Mouse (Mus musculus) myocyte (in vitro differentiated cells): ENCODE measurements at regions not wholly inside any gene's neighbourhood (a gene's known extent, or its start where the extent isn't known, plus 50 kb on each side); places are given as distances from the start of the nearest gene placed in this dataset.

Experiments
- H3K27me3 ChIP-seq: one replicate; pipeline ENCODE4 v1.6.1; 2011; ENCODE audit not compliant: control insufficient read depth, insufficient read depth, insufficient read length
- H3K36me3 ChIP-seq: one replicate; pipeline ENCODE4 v1.6.1; 2011; ENCODE audit not compliant: control insufficient read depth, insufficient read depth
- H3K4me2 ChIP-seq: one replicate; pipeline ENCODE4 v1.6.1; 2011; ENCODE audit warnings: low read depth, control low read depth
- H3K4me3 ChIP-seq: one replicate; pipeline ENCODE4 v1.5.1; 2011; ENCODE audit warnings: mild to moderate bottlenecking, control low read depth, moderate library complexity
- H3K79me2 ChIP-seq: one replicate; pipeline ENCODE4 v1.6.1; 2011; ENCODE audit not compliant: control insufficient read depth, insufficient read depth
- H3ac ChIP-seq: one replicate; pipeline ENCODE4 v1.6.1; 2011; ENCODE audit not compliant: control insufficient read depth, insufficient read length
- CEBPB ChIP-seq: IDR thresholded peaks from 2 replicates; pipeline ENCODE4 v1.6.1; 2011; ENCODE audit warnings: mild to moderate bottlenecking, moderate library complexity; ENCODE audit not compliant: poor library complexity, insufficient read depth, severe bottlenecking
- E2F4 ChIP-seq: IDR thresholded peaks from one replicate; pipeline ENCODE4 v1.6.1; 2011; ENCODE audit warnings: mild to moderate bottlenecking, control low read depth, moderate library complexity; ENCODE audit not compliant: insufficient read depth
- MAX ChIP-seq: IDR thresholded peaks from one replicate; pipeline ENCODE4 v1.6.1; 2011; ENCODE audit warnings: low read depth, mild to moderate bottlenecking, control low read depth
- MYOD1 ChIP-seq, 3 experiments: IDR thresholded peaks; one replicate each; pipeline ENCODE4 v1.6.1; 2011; ENCODE audit warnings: control low read depth in 2 of 3, low read depth in 2 of 3, mild to moderate bottlenecking in 2 of 3, moderate library complexity in 1 of 3; ENCODE audit not compliant: insufficient read length in 2 of 3, control insufficient read depth in 1 of 3
- MYOG ChIP-seq, 3 experiments: IDR thresholded peaks; one replicate each; pipeline ENCODE4 v1.6.1; 2011; ENCODE audit warnings: control low read depth in 2 of 3, low read depth in 2 of 3, mild to moderate bottlenecking in 2 of 3; ENCODE audit not compliant: insufficient read length in 2 of 3, control insufficient read depth in 1 of 3, insufficient read depth in 1 of 3
- POLR2A ChIP-seq: IDR thresholded peaks from one replicate; pipeline ENCODE4 v1.6.1; 2011; ENCODE audit warnings: low read depth, mild to moderate bottlenecking, control low read depth, moderate library complexity; ENCODE audit not compliant: insufficient read length
- POLR2AphosphoS2 ChIP-seq: IDR thresholded peaks from one replicate; pipeline ENCODE4 v1.6.1; 2011; ENCODE audit warnings: low read depth, control low read depth; ENCODE audit not compliant: insufficient read length
- REST ChIP-seq: IDR thresholded peaks from one replicate; pipeline ENCODE4 v1.6.1; 2011; ENCODE audit warnings: mild to moderate bottlenecking, control low read depth, moderate library complexity; ENCODE audit not compliant: insufficient read depth, insufficient read length
- SRF ChIP-seq: IDR thresholded peaks from one replicate; pipeline ENCODE4 v1.6.1; 2011; ENCODE audit warnings: low read depth; ENCODE audit not compliant: control insufficient read depth, insufficient read length
- TCF12 ChIP-seq: IDR thresholded peaks from one replicate; pipeline ENCODE4 v1.6.1; 2011; ENCODE audit warnings: mild to moderate bottlenecking, control low read depth; ENCODE audit not compliant: poor library complexity, insufficient read depth, severe bottlenecking
- TCF3 ChIP-seq: IDR thresholded peaks from one replicate; pipeline ENCODE4 v1.6.1; 2011; ENCODE audit warnings: low read depth, control low read depth; ENCODE audit not compliant: insufficient read length
- USF1 ChIP-seq: IDR thresholded peaks from one replicate; pipeline ENCODE4 v1.6.1; 2011; ENCODE audit warnings: low read depth, mild to moderate bottlenecking, control low read depth, moderate library complexity

GRCm38 (mm10) chr3:133624079-133624875 is 79.3 kb upstream of the Tet2 start:
- Histone ChIP-seq H3K4me3 (no peak overlapping the region), H3K27me3 (no peaks in the 10 kb centered on the region), H3K36me3 (no peaks in the 10 kb centered on the region), H3K79me2 (no peaks in the 10 kb centered on the region), H3K4me2 (no peak overlapping the region), H3ac (no peak overlapping the region)
- TF ChIP-seq SRF (no peak), TCF12 (no peak), TCF3 (no peak), POLR2AphosphoS2 (no peak), REST (no peak), MYOD1 (IDR thresholded peaks at IDR 0.05; ENCODE audit: control insufficient read depth in 1 of 3, insufficient read length in 2 of 3, low read depth in 2 of 3) (no peak), MYOG (IDR thresholded peaks at IDR 0.05; ENCODE audit: control insufficient read depth in 1 of 3, insufficient read depth in 1 of 3, insufficient read length in 2 of 3, low read depth in 2 of 3) (no peak), MAX (no peak), POLR2A (no peak)

DNA sequence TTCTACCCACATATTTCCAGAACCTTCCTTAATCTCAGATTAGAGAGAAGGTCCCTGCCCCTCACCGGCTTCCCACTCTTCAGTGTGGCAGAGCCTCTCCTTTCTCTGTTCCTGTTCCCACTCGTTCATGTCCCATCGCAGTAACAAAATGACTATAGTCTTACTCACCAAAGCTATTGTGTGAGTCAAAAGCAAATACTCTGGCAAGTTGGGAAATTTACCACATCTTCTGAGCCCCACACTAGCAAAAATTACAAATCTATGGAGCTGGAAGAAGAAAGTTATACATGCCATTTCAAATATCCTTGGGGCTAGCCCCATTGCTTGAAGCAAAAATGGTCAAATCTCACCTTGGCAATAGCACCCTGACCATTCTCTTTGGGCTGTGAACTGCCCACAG is 80.1 kb upstream of the Tet2 start:
- no peak overlapping the region for H3ac ChIP-seq

GRCm38 (mm10) chr3:133626442-133626841 is 81.5 kb upstream of the Tet2 start:
- peak overlapping the region; percentile 48 for H3K4me2 ChIP-seq
- H3ac ChIP-seq: no peak overlapping the region
- no peak overlapping the region for H3K4me3 ChIP-seq
- TF ChIP-seq POLR2AphosphoS2 (no peak), REST (no peak), CEBPB (peak; percentile 85), E2F4 (no peak)
- H3K27me3 ChIP-seq: no peaks in the 10 kb centered on the region
- no peaks in the 10 kb centered on the region for H3K36me3 ChIP-seq
- no peaks in the 10 kb centered on the region for H3K79me2 ChIP-seq

More for the DNA sequence above, 80.1 kb upstream of the Tet2 start:
- TF ChIP-seq MAX: no peak
- TF ChIP-seq CEBPB: 0 out of 2 replicates have a peak, but pooled peaks have one; percentile 38
- no peak for TF ChIP-seq TCF12
- no peaks in the 10 kb centered on the region for H3K79me2 ChIP-seq
- no peaks in the 10 kb centered on the region for H3K36me3 ChIP-seq
- H3K4me2 ChIP-seq: no peak overlapping the region
- no peaks in the 10 kb centered on the region for H3K27me3 ChIP-seq
- no peak overlapping the region for H3K4me3 ChIP-seq

GRCm38 (mm10) chr3:133627116-133627844 is 82.3 kb upstream of the Tet2 start:
- no peak overlapping the region for H3K4me3 ChIP-seq
- no peak overlapping the region for H3ac ChIP-seq
- H3K4me2 ChIP-seq: peak overlapping the region; percentile 48
- TF ChIP-seq USF1 (no peak), POLR2AphosphoS2 (no peak), POLR2A (no peak), TCF3 (no peak), CEBPB (no peak), MYOD1 (IDR thresholded peaks at IDR 0.05; ENCODE audit: control insufficient read depth in 1 of 3, insufficient read length in 2 of 3, low read depth in 2 of 3) (no peak), REST (no peak), E2F4 (no peak), TCF12 (no peak), MYOG (IDR thresholded peaks at IDR 0.05; ENCODE audit: control insufficient read depth in 1 of 3, insufficient read depth in 1 of 3, insufficient read length in 2 of 3, low read depth in 2 of 3) (no peak), SRF (no peak)
- no peaks in the 10 kb centered on the region for H3K36me3 ChIP-seq
- no peaks in the 10 kb centered on the region for H3K27me3 ChIP-seq
- H3K79me2 ChIP-seq: no peaks in the 10 kb centered on the region

DNA sequence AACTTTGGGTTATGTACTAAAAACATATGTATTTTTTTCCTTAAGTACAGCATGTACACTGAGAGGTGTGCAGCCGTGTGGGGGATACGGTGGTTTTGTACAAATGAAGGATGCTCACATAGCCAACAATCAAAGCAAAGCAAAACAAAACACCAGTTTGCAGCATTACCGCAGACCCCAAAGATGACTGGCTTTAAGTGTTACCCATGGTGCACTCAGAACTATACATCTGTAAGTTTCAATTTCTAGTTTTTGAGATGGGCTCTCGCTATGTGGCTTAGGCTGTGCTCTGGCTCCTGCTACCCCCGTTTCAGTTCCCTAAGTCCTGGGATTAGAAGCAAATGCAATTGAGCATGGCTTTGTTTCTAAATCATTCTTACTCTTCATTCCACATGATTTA is 89.4 kb upstream of the Tet2 start:
- H3K36me3 ChIP-seq: no peaks in the 10 kb centered on the region
- H3K27me3 ChIP-seq: no peaks in the 10 kb centered on the region
- TF ChIP-seq REST: no peak
- no peak for TF ChIP-seq TCF3
- no peak for TF ChIP-seq TCF12
- no peak for TF ChIP-seq MYOG (IDR thresholded peaks at IDR 0.05; ENCODE audit: control insufficient read depth in 1 of 3, insufficient read depth in 1 of 3, insufficient read length in 2 of 3, low read depth in 2 of 3)
- TF ChIP-seq E2F4: no peak
- no peak for TF ChIP-seq MYOD1 (IDR thresholded peaks at IDR 0.05; ENCODE audit: control insufficient read depth in 1 of 3, insufficient read length in 2 of 3, low read depth in 2 of 3)
- TF ChIP-seq POLR2AphosphoS2: no peak
- no peak overlapping the region for H3K4me2 ChIP-seq
- H3ac ChIP-seq: no peak overlapping the region
- no peaks in the 10 kb centered on the region for H3K79me2 ChIP-seq
- no peak overlapping the region for H3K4me3 ChIP-seq
